Comparison of ENCODE assay signal across 14 mouse cellular contexts in the genomic region with DNA sequence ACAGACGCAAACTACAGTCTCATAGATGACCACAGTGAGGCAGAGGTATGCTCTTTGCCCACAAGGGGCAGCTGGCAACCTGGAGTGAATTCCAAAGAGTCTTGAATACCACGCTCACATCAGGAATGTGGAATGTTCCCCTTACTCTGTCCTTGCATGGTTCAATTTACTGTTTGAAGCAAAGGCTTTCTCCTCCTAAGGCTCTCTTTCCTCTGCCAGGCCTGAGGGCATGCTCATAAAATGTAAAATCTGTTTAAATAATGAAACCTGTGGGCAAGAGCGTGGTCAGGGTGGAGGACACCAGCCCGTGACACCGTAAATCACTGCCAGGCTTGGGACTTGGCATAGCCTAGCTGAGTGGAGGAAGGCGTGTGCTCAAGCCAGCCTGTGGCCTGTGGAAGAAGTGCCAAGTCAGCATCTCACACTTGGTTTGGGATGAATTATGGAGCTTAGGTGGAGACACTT. TPM values are rescaled to one million over a fixed set of nuclear protein-coding genes. Genes with fewer than 3 reads are reported as not detected.
DNase-seq lines count a peak whose midpoint lies in the region; ATAC-seq and TF ChIP-seq lines count a peak whose summit lies in the region.
"Had no signal": no experiment of that assay in that cellular context is flagged by ENCODE, and none has a peak within 500 bp of the region (broad histone marks: within the 10 kb centered on the region; RNA-seq: fewer than 3 reads in every experiment).

No protein-coding gene starts in this region.

- no peak overlapping the region for H3K4me2 ChIP-seq in heart, embryonic 11.5 days
- no peak overlapping the region for H3K4me2 ChIP-seq in neural tube, embryonic 15.5 days
- no peak overlapping the region for H3K4me2 ChIP-seq in stomach, postnatal 0 days (replicated peaks; ENCODE audit: low read depth)
- H3K4me2 ChIP-seq: hindbrain, embryonic 14.5 days; liver, embryonic 11.5 days; midbrain, embryonic 11.5 days had no signal

- ATAC-seq in heart, embryonic 11.5 days (replicated peaks; ENCODE audit: insufficient number of reproducible peaks, low FRiP score, low TSS enrichment): no peak
- 0 out of 2 replicates have a peak, but pooled peaks have one; percentile 41 for ATAC-seq in neural tube, embryonic 15.5 days (ENCODE audit: low FRiP score)
- no peak for ATAC-seq in stomach, postnatal 0 days (ENCODE audit: low FRiP score, low TSS enrichment)
- ATAC-seq: CD4-positive, CD25-positive, alpha-beta regulatory T cell, adult 4 months had no signal

- no peak overlapping the region for H3K9ac ChIP-seq in heart, embryonic 11.5 days (ENCODE audit: low read depth, low read length)
- H3K9ac ChIP-seq in neural tube, embryonic 15.5 days (replicated peaks): no peak overlapping the region
- no peak overlapping the region for H3K9ac ChIP-seq in stomach, postnatal 0 days (ENCODE audit: low read length)
- H3K9ac ChIP-seq: hindbrain, embryonic 14.5 days had no signal

- no peak overlapping the region for H3K4me3 ChIP-seq in heart, embryonic 11.5 days (ENCODE audit: low read depth, low read length)
- no peak overlapping the region for H3K4me3 ChIP-seq in neural tube, embryonic 15.5 days (replicated peaks)
- H3K4me3 ChIP-seq in stomach, postnatal 0 days (ENCODE audit: low read depth, low read length): no peak overlapping the region
- no peak overlapping the region for H3K4me3 ChIP-seq in hindbrain, embryonic 10.5 days

- no peaks in the 10 kb centered on the region for H3K27me3 ChIP-seq in heart, embryonic 11.5 days (ENCODE audit: control insufficient read depth, insufficient read depth, low read length)
- no peaks in the 10 kb centered on the region for H3K27me3 ChIP-seq in neural tube, embryonic 15.5 days (replicated peaks)
- no peaks in the 10 kb centered on the region for H3K27me3 ChIP-seq in stomach, postnatal 0 days (ENCODE audit: control insufficient read depth, insufficient read depth, low read length)
- H3K27me3 ChIP-seq in hindbrain, embryonic 10.5 days (ENCODE audit: insufficient read depth, poor library complexity, severe bottlenecking): no peaks in the 10 kb centered on the region

- TF ChIP-seq CTCF in stomach, postnatal 0 days (IDR thresholded peaks at IDR 0.05; ENCODE audit: low read depth): peak; percentile 30; the same call in 1 of the 2 replicates

- no peak overlapping the region for H3K27ac ChIP-seq in heart, embryonic 11.5 days (ENCODE audit: low read depth, low read length)
- no peak overlapping the region for H3K27ac ChIP-seq in neural tube, embryonic 15.5 days (replicated peaks)
- 0 out of 2 replicates have a peak overlapping the region, but pooled peaks have one; percentile 30 for H3K27ac ChIP-seq in stomach, postnatal 0 days (replicated peaks)
- H3K27ac ChIP-seq in hindbrain, embryonic 10.5 days: no peak overlapping the region
- H3K27ac ChIP-seq: hindbrain, embryonic 14.5 days had no signal

- peak; percentile 80 for DNase-seq in heart, adult 11 months
- no peak for DNase-seq in neural tube, embryonic 10.5 days (ENCODE audit: extremely low spot score, low spot score)
- peak; percentile 42 to 74 for DNase-seq in kidney, adult 8-10 months
- no peak for DNase-seq in stomach, postnatal 0 days (ENCODE audit: low spot score)
- DNase-seq in right cerebral cortex, postnatal 10 days (ENCODE audit: low spot score in 2 of 2): no peak
- no peak for DNase-seq in hindbrain, embryonic 10.5 days (ENCODE audit: low spot score)
- DNase-seq: embryo, embryonic 11 days; layer of hippocampus, adult 9-11 months had no signal

- WGBS in heart, embryonic 11.5 days (ENCODE audit: insufficient replicate concordance): 70% methylated on average over 6 of the region's 6 CpGs
- WGBS in neural tube, embryonic 15.5 days: 79% methylated on average over 6 of the region's 6 CpGs
- WGBS in stomach, postnatal 0 days: 62% methylated on average over 6 of the region's 6 CpGs
- WGBS in hindbrain, embryonic 10.5 days: 86% methylated on average over 6 of the region's 6 CpGs

- no peaks in the 10 kb centered on the region for H3K36me3 ChIP-seq in heart, embryonic 11.5 days (ENCODE audit: control insufficient read depth, insufficient read depth, low read length)
- no peaks in the 10 kb centered on the region for H3K36me3 ChIP-seq in neural tube, embryonic 15.5 days
- no peaks in the 10 kb centered on the region for H3K36me3 ChIP-seq in stomach, postnatal 0 days (ENCODE audit: control insufficient read depth, insufficient read depth, low read length)
- no peaks in the 10 kb centered on the region for H3K36me3 ChIP-seq in hindbrain, embryonic 10.5 days

- no peak for TF ChIP-seq EP300 in stomach, postnatal 0 days (optimal IDR thresholded peaks at IDR 0.05)

- no peaks in the 10 kb centered on the region for H3K9me3 ChIP-seq in heart, embryonic 11.5 days (replicated peaks; ENCODE audit: control insufficient read depth, low read length)
- no peaks in the 10 kb centered on the region for H3K9me3 ChIP-seq in neural tube, embryonic 15.5 days (replicated peaks)
- H3K9me3 ChIP-seq in stomach, postnatal 0 days (ENCODE audit: control insufficient read depth, low read length): no peaks in the 10 kb centered on the region
- H3K9me3 ChIP-seq in hindbrain, embryonic 10.5 days: no peaks in the 10 kb centered on the region

- H3K4me1 ChIP-seq in heart, embryonic 11.5 days (ENCODE audit: control insufficient read depth, insufficient read depth, low read length): no peaks in the 10 kb centered on the region
- no peaks in the 10 kb centered on the region for H3K4me1 ChIP-seq in neural tube, embryonic 15.5 days
- no peaks in the 10 kb centered on the region for H3K4me1 ChIP-seq in stomach, postnatal 0 days (replicated peaks; ENCODE audit: control insufficient read depth, insufficient read depth)
- H3K4me1 ChIP-seq in hindbrain, embryonic 10.5 days (replicated peaks): no peaks in the 10 kb centered on the region

RNA-seq across cellular contexts. Expression of a gene that starts 34.5 kb away (rescaled TPM):
- 9.4 and 11.4 TPM in 2 replicates for polyA plus RNA-seq in heart, embryonic 11.5 days (2014; fragmentation: Nextera tagmentation; extraction: Ambion mirVana)
- polyA plus RNA-seq in neural tube, embryonic 15.5 days (2015; fragmentation: Nextera tagmentation; extraction: Ambion mirVana): 49.7 and 52.4 TPM in 2 replicates
- 6.9 and 7.2 TPM in 2 replicates for polyA plus RNA-seq in stomach, postnatal 0 days (2015; fragmentation: Nextera tagmentation; extraction: Ambion mirVana)
- 22.1 and 24.5 TPM in 2 replicates for polyA plus RNA-seq in hindbrain, embryonic 10.5 days (2016; fragmentation: Nextera tagmentation; extraction: Ambion mirVana)

Comparison
In these comparisons a context has a peak if more than half of its experiments do, and no peak if none do; other contexts are left out.
1. DNase-seq: peak in heart, adult 11 months (single experiment) and kidney, adult 8-10 months (2 of 2); none in neural tube, embryonic 10.5 days (single experiment), stomach, postnatal 0 days (single experiment), right cerebral cortex, postnatal 10 days (0 of 2) and hindbrain, embryonic 10.5 days (single experiment).